Mouse (Mus musculus) stomach, embryonic 14.5 days (tissue): Measurements from ENCODE around the gene Ddc. TPM values are rescaled to one million over a fixed set of nuclear protein-coding genes. Genes with fewer than 3 reads are reported as not detected.

Experiments
- ATAC-seq: fragments of 200-750 bp; cut with Nextera tagmentation; 2 replicates; pipeline ENCODE4 v1.8.0; 2017; ENCODE audit warnings: low read depth, moderate TSS enrichment; ENCODE audit not compliant: insufficient number of reproducible peaks, insufficient read depth, low FRiP score
- H3K27ac ChIP-seq: fragments of 300-500 bp; sonication (generic); 2 replicates; pipeline ENCODE4 v1.5.1; 2014; ENCODE audit warnings: mild to moderate bottlenecking, low read length, moderate library complexity, mixed read lengths
- H3K27me3 ChIP-seq: fragments of 300-500 bp; sonication (generic); 2 replicates; pipeline ENCODE4 v1.6.1; 2014; ENCODE audit warnings: low read length, control low read depth, mixed read lengths; ENCODE audit not compliant: control insufficient read depth, insufficient read depth
- H3K36me3 ChIP-seq: fragments of 300-500 bp; sonication (generic); 2 replicates; pipeline ENCODE4 v1.6.1; 2014; ENCODE audit warnings: mild to moderate bottlenecking, control low read depth, low read length, moderate library complexity, mixed read lengths; ENCODE audit not compliant: control insufficient read depth, insufficient read depth
- H3K4me1 ChIP-seq: fragments of 300-500 bp; sonication (generic); 2 replicates; pipeline ENCODE4 v1.6.1; 2014; ENCODE audit warnings: low read length, control low read depth, mixed read lengths; ENCODE audit not compliant: control insufficient read depth, insufficient read depth
- H3K4me2 ChIP-seq: fragments of 300-500 bp; sonication (generic); replicated peaks from 2 replicates; pipeline ENCODE4 v1.6.1; 2014; ENCODE audit warnings: low read depth, low read length, control low read depth
- H3K4me3 ChIP-seq: fragments of 300-500 bp; sonication (generic); 2 replicates; pipeline ENCODE4 v1.5.1; 2014; ENCODE audit warnings: low read depth, low read length, control low read depth
- H3K9ac ChIP-seq: fragments of 300-500 bp; sonication (generic); replicated peaks from 2 replicates; pipeline ENCODE4 v1.6.1; 2014; ENCODE audit warnings: low read depth, mild to moderate bottlenecking, control low read depth, low read length, moderate library complexity, mixed read lengths
- H3K9me3 ChIP-seq: fragments of 300-500 bp; sonication (generic); 2 replicates; pipeline ENCODE4 v1.6.1; 2016; ENCODE audit warnings: low read depth, low read length, control low read depth; ENCODE audit not compliant: control insufficient read depth
- whole genome bisulfite sequencing: fragments of 180-500 bp; shearing (Covaris S2); extraction: QIAGEN DNeasy Blood & Tissue Kit; methylation state at CpG from one replicate; pipeline ENCODE4 v1.1.7; 2014; 5-methylcytosine and 5-hydroxymethylcytosine counted together
- polyA plus RNA-seq: library from polyadenylated mRNA; unstranded; fragments of >200 nt; fragmentation: Nextera tagmentation; extraction: Ambion mirVana; gene quantifications from 2 replicates; pipeline ENCODE4 v1.2.1, GENCODE M21; 2014

The Ddc gene
- polyA plus RNA-seq, 1 experiment from 2014 or later = 36.7 TPM

DNA sequence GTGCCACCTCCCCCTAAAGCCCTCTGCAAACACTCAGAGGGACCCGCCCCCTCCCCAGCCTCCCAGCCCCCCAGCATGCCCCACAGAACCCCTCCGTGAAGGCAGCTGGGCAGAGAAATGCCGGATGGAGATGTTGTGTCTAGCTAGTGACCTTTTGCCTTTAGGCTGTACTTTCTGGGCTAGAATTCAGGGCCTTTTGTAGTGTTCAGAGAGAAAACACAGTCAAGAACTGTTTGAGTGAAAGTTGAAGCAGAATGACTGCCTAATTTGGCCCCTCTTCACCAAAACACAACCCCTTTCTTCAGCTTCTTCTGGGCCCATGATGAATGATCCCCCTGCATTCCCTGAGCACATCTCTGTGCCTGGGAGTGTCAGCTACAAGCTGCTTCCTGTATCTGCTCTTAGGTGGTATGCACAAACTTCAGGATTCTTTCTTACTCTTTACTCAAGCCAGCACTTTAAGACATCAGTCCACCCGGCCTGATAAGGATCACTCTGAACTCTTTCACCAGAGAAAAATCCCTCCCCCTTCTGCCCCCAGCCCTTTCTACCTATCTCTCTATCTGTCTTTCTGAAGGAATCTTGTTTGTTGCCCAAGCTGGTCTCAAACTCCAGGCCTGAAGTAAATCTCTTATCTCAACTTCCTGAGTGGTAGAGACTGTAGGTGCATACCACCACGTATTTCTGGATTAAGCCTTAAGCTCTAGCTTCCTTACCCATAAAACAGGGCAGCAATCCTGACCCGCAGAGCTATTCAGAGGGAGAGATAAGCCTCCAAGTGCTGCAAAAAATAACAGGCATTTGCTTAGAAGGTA is 65.8 kb downstream of the Ddc start:
- no peaks in the 10 kb centered on the region for H3K36me3 ChIP-seq
- H3K9me3 ChIP-seq = no peaks in the 10 kb centered on the region
- H3K4me1 ChIP-seq = peaks cover 66% of the 10 kb centered on the region
- H3K4me2 ChIP-seq = no peak overlapping the region
- H3K27ac ChIP-seq = peak overlapping the region; percentile 93
- no peak overlapping the region for H3K4me3 ChIP-seq
- 3% methylated on average over 6 of the region's 6 CpGs for WGBS
- H3K9ac ChIP-seq = no peak overlapping the region; the same call in 1 of the 2 replicates
- ATAC-seq = 0 out of 2 replicates have a peak, but pooled peaks have one; percentile 14
- H3K27me3 ChIP-seq = no peaks in the 10 kb centered on the region

DNA sequence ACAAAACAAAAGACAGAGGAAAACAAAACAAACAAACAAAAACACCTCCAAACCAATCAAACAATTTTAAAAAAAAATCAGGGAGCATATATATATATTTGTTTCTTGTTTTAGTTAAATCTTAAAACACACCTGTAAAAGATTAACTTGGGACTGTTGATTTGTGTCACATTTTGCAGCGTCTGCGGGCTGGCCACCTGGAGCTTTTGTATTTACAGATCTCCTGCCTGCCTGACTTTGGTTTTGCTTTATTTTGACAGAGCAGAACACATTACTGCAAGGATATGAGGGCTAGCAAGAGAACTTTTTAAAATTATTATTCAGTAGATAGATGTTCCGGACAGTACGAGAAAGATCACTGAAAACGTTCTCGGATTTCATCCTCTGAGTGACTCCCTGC is 66.4 kb downstream of the Ddc start:
- no peak overlapping the region for H3K4me2 ChIP-seq

DNA sequence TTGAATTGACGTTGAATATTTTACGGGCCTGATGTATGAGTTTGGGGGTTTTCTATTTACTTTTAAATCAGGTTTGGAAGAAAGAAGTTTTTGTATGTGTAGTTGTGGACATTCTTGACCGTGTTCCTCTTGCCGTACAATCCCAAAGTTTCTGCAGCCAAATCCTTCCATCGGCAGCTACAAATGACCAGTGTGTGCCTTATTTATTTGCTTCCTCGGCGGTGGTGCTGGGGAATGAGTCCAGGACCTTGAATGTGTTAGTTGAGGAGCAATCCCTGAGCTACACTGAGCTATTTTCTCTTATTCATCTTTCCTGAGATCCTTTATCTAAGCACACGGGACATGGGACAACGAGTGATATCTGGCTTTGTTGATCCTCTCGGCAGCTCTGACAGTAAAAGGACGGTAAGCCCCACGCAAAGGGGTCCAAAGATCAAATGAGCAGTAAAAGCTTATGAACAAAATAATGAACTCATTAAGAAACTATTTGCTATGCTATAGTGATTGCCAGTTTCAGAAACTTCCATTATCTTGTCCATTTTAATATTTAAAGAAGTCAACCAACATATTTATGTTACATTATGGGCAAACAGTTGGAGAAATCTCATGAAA is 67.0 kb downstream of the Ddc start:
- Histone ChIP-seq H3K4me1 (peaks cover 55% of the 10 kb centered on the region), H3K9ac (0 out of 2 replicates have a peak overlapping the region, but pooled peaks have one; percentile 14), H3K9me3 (no peaks in the 10 kb centered on the region), H3K27me3 (no peaks in the 10 kb centered on the region), H3K27ac (peak overlapping the region; percentile 92), H3K4me3 (no peak overlapping the region), H3K4me2 (no peak overlapping the region), H3K36me3 (no peaks in the 10 kb centered on the region)
- 15% methylated on average over 12 of the region's 12 CpGs for WGBS
- ATAC-seq = no peak

More for the DNA sequence above, 66.4 kb downstream of the Ddc start:
- WGBS = 13% methylated on average over 6 of the region's 6 CpGs
- H3K27ac ChIP-seq = peak overlapping the region; percentile 93
- no peaks in the 10 kb centered on the region for H3K36me3 ChIP-seq
- H3K27me3 ChIP-seq = no peaks in the 10 kb centered on the region
- no peak overlapping the region; the same call in 1 of the 2 replicates for H3K9ac ChIP-seq
- peaks cover 60% of the 10 kb centered on the region for H3K4me1 ChIP-seq
- ATAC-seq = no peak
- no peak overlapping the region for H3K4me3 ChIP-seq
- H3K9me3 ChIP-seq = no peaks in the 10 kb centered on the region

DNA sequence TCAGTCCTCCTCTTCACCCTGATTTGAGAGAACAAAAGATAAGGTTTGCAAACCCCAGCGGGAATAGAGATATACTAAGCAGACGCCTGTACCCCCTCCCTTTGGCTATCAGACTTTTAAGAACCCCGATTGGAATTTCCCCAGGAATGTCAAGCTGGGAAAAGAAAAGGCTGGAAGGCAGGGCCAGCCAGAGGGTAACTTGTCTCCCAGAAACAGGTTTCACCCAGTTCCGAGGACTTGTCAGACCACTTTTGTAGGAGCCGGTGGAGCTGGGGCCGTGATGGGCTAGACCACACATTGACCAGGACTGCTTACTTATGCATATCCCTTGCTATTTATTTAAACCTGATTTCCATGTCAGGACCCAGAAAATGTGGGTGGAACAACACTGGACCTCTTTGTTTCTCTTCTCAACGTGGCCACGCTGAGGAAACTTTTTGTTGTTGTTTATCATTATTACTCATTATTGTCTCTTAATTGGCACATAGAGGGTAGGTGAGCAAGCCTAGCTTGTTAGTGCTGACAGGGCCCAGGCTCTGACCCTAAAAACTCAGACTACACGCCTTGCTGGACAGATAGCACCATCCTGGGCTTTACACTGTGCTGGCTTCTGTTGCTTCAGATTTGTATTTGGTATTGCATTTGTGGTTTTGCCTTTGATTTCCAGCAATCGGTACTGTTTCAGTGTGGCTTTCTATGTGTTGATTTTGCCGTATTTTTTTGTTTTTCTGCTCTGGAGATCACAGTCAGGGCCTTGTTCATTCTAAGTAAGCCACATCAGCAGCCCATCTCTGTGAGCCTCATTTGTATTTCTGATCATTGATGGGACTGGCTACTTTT is 68.6 kb downstream of the Ddc start:
- peaks cover 52% of the 10 kb centered on the region for H3K4me1 ChIP-seq
- ATAC-seq = peak; percentile 86

DNA sequence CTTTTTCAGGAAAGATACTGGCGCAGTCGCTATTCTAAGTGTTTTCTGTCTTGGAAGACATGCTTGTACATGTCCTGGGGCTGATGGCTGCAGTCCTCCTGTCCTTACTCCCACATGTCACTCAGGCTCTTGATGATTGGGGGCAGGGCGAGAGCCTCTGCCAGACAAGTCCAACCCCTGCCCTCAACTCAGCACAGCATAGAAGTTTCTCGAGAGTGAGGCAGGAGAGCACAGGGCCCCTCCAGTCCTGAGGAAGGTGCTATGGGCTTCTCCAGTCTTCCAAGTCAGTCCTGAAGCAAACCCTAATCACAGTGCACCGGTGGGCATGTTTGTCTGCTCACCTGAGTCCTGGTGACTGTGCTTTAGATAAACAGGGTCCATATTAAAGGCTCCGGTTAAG is 69.2 kb downstream of the Ddc start:
- 16% methylated on average over 6 of the region's 6 CpGs for WGBS
- no peak overlapping the region for H3K4me3 ChIP-seq
- peaks cover 58% of the 10 kb centered on the region for H3K4me1 ChIP-seq
- H3K9ac ChIP-seq = no peak overlapping the region
- no peaks in the 10 kb centered on the region for H3K27me3 ChIP-seq
- H3K4me2 ChIP-seq = peak overlapping the region; percentile 19; the same call in 1 of the 2 replicates
- no peaks in the 10 kb centered on the region for H3K36me3 ChIP-seq
- ATAC-seq = peak; percentile 54; the same call in 1 of the 2 replicates
- H3K9me3 ChIP-seq = no peaks in the 10 kb centered on the region
- H3K27ac ChIP-seq = peak overlapping the region; percentile 92

More for the DNA sequence above, 68.6 kb downstream of the Ddc start:
- H3K4me2 ChIP-seq = peak overlapping the region; percentile 19; the same call in 1 of the 2 replicates
- no peaks in the 10 kb centered on the region for H3K9me3 ChIP-seq
- no peaks in the 10 kb centered on the region for H3K27me3 ChIP-seq
- WGBS = 19% methylated on average over 11 of the region's 11 CpGs
- H3K36me3 ChIP-seq = no peaks in the 10 kb centered on the region
- H3K4me3 ChIP-seq = no peak overlapping the region
- H3K27ac ChIP-seq = peak overlapping the region; percentile 92
- no peak overlapping the region for H3K9ac ChIP-seq

DNA sequence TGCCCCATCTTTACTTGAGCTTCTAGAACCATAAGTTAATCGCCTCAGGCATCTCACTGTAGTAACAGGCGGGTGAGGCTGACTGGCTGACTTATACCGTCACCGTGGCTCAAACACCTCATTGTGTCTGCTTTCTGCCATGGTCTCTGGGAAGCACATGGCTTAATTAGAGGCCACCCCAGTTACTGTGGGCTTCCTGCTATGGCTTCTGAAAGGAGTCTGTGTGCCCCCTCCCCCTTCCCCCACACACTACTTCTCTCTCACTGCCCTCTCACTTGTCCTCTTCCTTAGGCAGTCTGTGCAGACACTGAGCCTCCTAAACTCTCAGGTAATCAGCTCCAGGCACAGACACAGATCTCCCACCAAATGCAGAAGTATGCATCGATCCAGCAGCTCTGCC is 69.7 kb downstream of the Ddc start:
- Histone ChIP-seq H3K9ac (no peak overlapping the region), H3K4me1 (peaks cover 57% of the 10 kb centered on the region), H3K4me2 (no peak overlapping the region)

DNA sequence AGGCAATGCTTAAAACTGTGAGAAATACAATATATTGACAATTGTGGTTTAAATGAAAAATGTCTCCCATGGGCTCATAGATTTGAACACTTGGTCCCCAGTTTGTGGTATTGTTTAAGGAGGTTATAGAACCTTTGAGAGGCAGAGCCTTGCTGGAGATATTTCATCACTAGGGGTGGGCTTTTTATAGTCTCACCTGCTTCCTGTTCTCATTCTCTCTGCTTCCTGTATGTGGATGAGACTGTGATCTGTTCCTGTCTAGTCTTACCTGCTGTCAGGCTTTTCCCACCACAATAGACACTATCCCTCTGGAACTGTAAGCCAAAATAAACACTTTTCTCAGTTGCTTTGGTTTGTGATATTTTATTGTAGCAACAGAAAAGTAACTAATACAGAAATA is 71.5 kb downstream of the Ddc start:
- no peak overlapping the region for H3K27ac ChIP-seq
- no peak overlapping the region for H3K4me3 ChIP-seq
- H3K27me3 ChIP-seq = no peaks in the 10 kb centered on the region
- no peak for ATAC-seq
- no peak overlapping the region for H3K4me2 ChIP-seq
- no peaks in the 10 kb centered on the region for H3K9me3 ChIP-seq
- H3K36me3 ChIP-seq = no peaks in the 10 kb centered on the region
- H3K9ac ChIP-seq = no peak overlapping the region
- H3K4me1 ChIP-seq = peaks cover 58% of the 10 kb centered on the region

More for the DNA sequence above, 69.7 kb downstream of the Ddc start:
- WGBS = 37% methylated on average over 5 of the region's 5 CpGs
- Histone ChIP-seq H3K36me3 (no peaks in the 10 kb centered on the region), H3K4me3 (no peak overlapping the region), H3K27ac (peak overlapping the region; percentile 92; the same call in 1 of the 2 replicates), H3K9me3 (no peaks in the 10 kb centered on the region), H3K27me3 (no peaks in the 10 kb centered on the region)
- peak; percentile 18; the same call in 1 of the 2 replicates for ATAC-seq

DNA sequence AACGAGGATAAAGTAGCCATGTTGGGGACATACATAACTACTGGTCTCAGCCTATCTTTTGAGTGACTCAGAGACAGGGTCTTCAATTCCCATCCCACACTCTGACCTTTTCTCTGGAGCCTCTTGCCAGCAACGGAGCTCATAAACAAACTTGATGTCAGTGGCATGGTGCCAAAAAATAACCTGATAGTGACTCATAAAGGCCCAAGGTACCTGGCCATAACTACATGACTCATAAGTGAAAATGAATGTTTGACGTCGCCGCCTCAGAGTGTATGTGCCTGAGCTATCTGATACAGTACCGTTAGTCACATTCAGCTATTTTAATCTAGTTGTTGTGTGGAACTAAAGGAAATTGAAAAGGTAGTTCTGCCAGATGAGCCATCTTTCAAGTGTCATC is 72.3 kb downstream of the Ddc start:
- Histone ChIP-seq H3K4me3 (no peak overlapping the region), H3K9me3 (no peaks in the 10 kb centered on the region), H3K4me2 (no peak overlapping the region), H3K27ac (peak overlapping the region; percentile 34; the same call in 1 of the 2 replicates), H3K27me3 (no peaks in the 10 kb centered on the region), H3K9ac (no peak overlapping the region), H3K36me3 (no peaks in the 10 kb centered on the region), H3K4me1 (peaks cover 53% of the 10 kb centered on the region)
- no peak for ATAC-seq
- 66% methylated on average over 6 of the region's 6 CpGs for WGBS
